Mouse (Mus musculus) C2C12 (cell line): ENCODE measurements around the gene Hirip3. TPM values are rescaled to one million over a fixed set of nuclear protein-coding genes. Genes with fewer than 3 reads are reported as not detected.

Experiments
- H3K27me3 ChIP-seq: one replicate; pipeline ENCODE4 v1.6.1; 2011; ENCODE audit not compliant: control insufficient read depth, insufficient read depth, insufficient read length
- H3K36me3 ChIP-seq: one replicate; pipeline ENCODE4 v1.6.1; 2011; ENCODE audit not compliant: control insufficient read depth, insufficient read depth
- H3K4me3 ChIP-seq: one replicate; pipeline ENCODE4 v1.5.1; 2011; ENCODE audit warnings: mild to moderate bottlenecking, control low read depth; ENCODE audit not compliant: poor library complexity, insufficient read depth, severe bottlenecking
- H3K79me2 ChIP-seq: one replicate; pipeline ENCODE4 v1.6.1; 2011; ENCODE audit not compliant: control insufficient read depth, insufficient read depth
- H3K79me3 ChIP-seq: one replicate; pipeline ENCODE4 v1.6.1; 2011; ENCODE audit warnings: low read depth, control low read depth
- H3ac ChIP-seq: one replicate; pipeline ENCODE3; 2011; ENCODE audit warnings: low read depth; ENCODE audit not compliant: control insufficient read depth, insufficient read length
- CEBPB ChIP-seq: IDR thresholded peaks from one replicate; pipeline ENCODE4 v1.6.1; 2011; ENCODE audit warnings: low read depth, mild to moderate bottlenecking, control low read depth, moderate library complexity
- CTCF ChIP-seq: IDR thresholded peaks from one replicate; pipeline ENCODE4 v1.5.1; 2011; ENCODE audit not compliant: control insufficient read depth, insufficient read depth, insufficient read length
- FOSL1 ChIP-seq: IDR thresholded peaks from one replicate; pipeline ENCODE4 v1.8.0; 2011; ENCODE audit warnings: mild to moderate bottlenecking, low read length; ENCODE audit not compliant: poor library complexity, insufficient read depth, severe bottlenecking
- MAX ChIP-seq: IDR thresholded peaks from one replicate; pipeline ENCODE4 v1.6.1; 2011; ENCODE audit warnings: mild to moderate bottlenecking, control low read depth
- MYOD1 ChIP-seq: IDR thresholded peaks from one replicate; pipeline ENCODE4 v1.6.1; 2011; ENCODE audit warnings: low read depth; ENCODE audit not compliant: control insufficient read depth, insufficient read length
- MYOG ChIP-seq: IDR thresholded peaks from one replicate; pipeline ENCODE4 v1.6.1; 2011; ENCODE audit not compliant: control insufficient read depth, insufficient read length; ENCODE audit errors: extremely low read depth
- USF1 ChIP-seq: IDR thresholded peaks from one replicate; pipeline ENCODE4 v1.6.1; 2011; ENCODE audit warnings: low read depth, mild to moderate bottlenecking, control low read depth, moderate library complexity
- long read RNA-seq, 2 experiments: library from polyadenylated mRNA; unstranded; transcript quantifications; one replicate each; pipeline ENCODE4 v2.0.0; 2019 to 2020
- polyA plus RNA-seq: library from polyadenylated mRNA; unstranded; fragments of >200 nt; fragmentation: generic; extraction: Trizol; gene quantifications from one replicate; pipeline ENCODE4 v1.2.1, GENCODE M21; 2012; ENCODE audit warnings: missing spikeins

Hirip3 gene
- polyA plus RNA-seq: 53.9 TPM
- long read RNA-seq, experiment 1, partial matches to known transcripts: 1 of 3 reads
- long read RNA-seq, experiment 1, other reads (novel, unspliced or antisense): 1 of 3 reads
- long read RNA-seq, experiment 2, transcript Hirip3-201 (7 exons, 2,766 nt): major isoform, 42 of 49 reads
- long read RNA-seq, experiment 2, partial matches to known transcripts: 2 of 49 reads
- long read RNA-seq, experiment 2, other reads (novel, unspliced or antisense): 4 of 49 reads

DNA sequence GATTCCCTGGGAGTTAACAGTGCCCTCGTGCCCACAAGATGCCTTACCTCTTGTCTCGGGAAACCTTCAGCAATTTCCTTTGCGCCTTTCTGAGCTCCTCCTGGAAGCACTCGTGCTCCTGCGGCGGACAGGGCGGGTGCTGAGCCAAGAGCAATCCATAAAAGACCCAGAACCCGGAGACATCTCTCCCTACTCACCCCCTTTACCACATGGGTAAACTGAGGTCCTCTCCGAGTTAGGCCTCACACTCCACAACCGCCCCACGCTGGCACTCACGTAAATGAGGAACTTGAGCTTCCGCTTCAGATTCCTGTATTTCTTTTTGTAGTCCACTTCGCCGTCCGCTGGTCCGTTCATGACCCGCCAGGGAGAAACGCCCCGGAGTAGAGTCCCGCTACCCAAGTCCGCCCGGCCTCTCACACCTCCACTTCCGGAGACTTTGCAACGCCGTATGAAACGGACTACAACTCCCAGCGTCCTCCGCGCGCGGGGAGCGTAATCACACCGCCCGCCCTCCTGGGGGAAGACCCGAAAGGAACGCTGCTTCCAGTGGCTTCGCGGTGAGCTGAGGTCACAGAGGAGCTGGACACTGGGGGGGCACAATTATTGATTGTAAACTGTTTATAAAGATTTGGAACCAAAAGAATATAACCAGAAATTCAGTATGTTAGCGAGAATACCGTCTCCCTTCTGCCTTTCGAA, at the start of gene Hirip3:
Gene Hirip3 (plus strand): TSS at position 544 of the 702 bp plus-strand sequence.
- Histone ChIP-seq H3K27me3 (no peaks in the 10 kb centered on the region), H3ac (peak within 1 kb of the TSS; percentile 86), H3K36me3 (peaks cover 54% of the 10 kb centered on the region), H3K4me3 (peak within 1 kb of the TSS; percentile 64), H3K79me3 (peaks cover 23% of the 10 kb centered on the region), H3K79me2 (peaks cover 43% of the 10 kb centered on the region)
- TF ChIP-seq MAX (peak; percentile 16), CTCF (no peak), USF1 (no peak), FOSL1 (no peak), MYOD1 (no peak), CEBPB (no peak), MYOG (no peak)

- H3K79me2 ChIP-seq: no peaks in the 10 kb centered on the region
- no peak overlapping the region for H3K4me3 ChIP-seq
- no peaks in the 10 kb centered on the region for H3K27me3 ChIP-seq
- no peaks in the 10 kb centered on the region for H3K79me3 ChIP-seq
- TF ChIP-seq MAX: no peak
- no peak for TF ChIP-seq MYOG
- no peak for TF ChIP-seq MYOD1
- no peak for TF ChIP-seq FOSL1
- no peak for TF ChIP-seq USF1
- no peak for TF ChIP-seq CEBPB
- no peak for TF ChIP-seq CTCF
- H3K36me3 ChIP-seq: no peaks in the 10 kb centered on the region
- H3ac ChIP-seq: no peak overlapping the region
These were observed 46.0 kb upstream of the Hirip3 start for GRCm38 (mm10) chr7:126815726-126816222.

DNA sequence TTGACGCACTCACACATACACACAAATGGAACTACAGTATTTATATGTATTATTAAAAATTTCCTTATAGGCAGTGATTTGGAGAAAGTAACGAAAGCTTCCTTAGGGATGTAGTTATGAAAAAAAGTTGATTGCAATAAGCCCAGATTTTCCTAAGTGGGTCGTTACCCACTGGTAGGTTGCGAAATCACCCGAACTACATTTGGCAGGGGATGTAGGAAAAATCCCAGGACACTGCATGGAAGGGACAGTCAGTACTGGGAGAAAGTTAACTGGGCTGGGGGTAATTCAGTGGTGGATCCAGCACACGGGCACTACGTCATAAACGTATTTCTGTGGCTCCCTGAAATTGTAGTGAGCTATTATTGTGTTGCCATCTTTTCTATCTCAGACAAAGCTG, 45.3 kb upstream of the Hirip3 start:
- no peaks in the 10 kb centered on the region for H3K27me3 ChIP-seq
- no peak for TF ChIP-seq MYOD1
- TF ChIP-seq CEBPB: peak; percentile 66
- TF ChIP-seq CTCF: no peak
- no peaks in the 10 kb centered on the region for H3K79me2 ChIP-seq
- no peaks in the 10 kb centered on the region for H3K36me3 ChIP-seq
- no peak overlapping the region for H3ac ChIP-seq
- H3K4me3 ChIP-seq: no peak overlapping the region
- no peaks in the 10 kb centered on the region for H3K79me3 ChIP-seq

- Histone ChIP-seq H3K79me3 (no peaks in the 10 kb centered on the region), H3K36me3 (no peaks in the 10 kb centered on the region), H3K79me2 (no peaks in the 10 kb centered on the region), H3ac (no peak overlapping the region), H3K27me3 (peaks cover 4% of the 10 kb centered on the region), H3K4me3 (no peak overlapping the region)
- no peak for TF ChIP-seq MYOG
- TF ChIP-seq MAX: no peak
- TF ChIP-seq CTCF: no peak
- TF ChIP-seq CEBPB: no peak
- no peak for TF ChIP-seq USF1
- no peak for TF ChIP-seq MYOD1
- TF ChIP-seq FOSL1: no peak
These were observed 44.2 kb upstream of the Hirip3 start for GRCm38 (mm10) chr7:126817595-126817994.

GRCm38 (mm10) chr7:126818818-126819217, 43.0 kb upstream of the Hirip3 start:
- H3K79me3 ChIP-seq: no peaks in the 10 kb centered on the region
- H3ac ChIP-seq: no peak overlapping the region
- peaks cover 15% of the 10 kb centered on the region for H3K27me3 ChIP-seq
- H3K36me3 ChIP-seq: no peaks in the 10 kb centered on the region
- no peak overlapping the region for H3K4me3 ChIP-seq
- TF ChIP-seq MYOD1: no peak
- no peak for TF ChIP-seq FOSL1
- no peak for TF ChIP-seq MAX
- TF ChIP-seq CEBPB: no peak
- TF ChIP-seq CTCF: no peak
- TF ChIP-seq MYOG: no peak
- no peak for TF ChIP-seq USF1
- H3K79me2 ChIP-seq: no peaks in the 10 kb centered on the region

GRCm38 (mm10) chr7:126821835-126822511, 39.8 kb upstream of the Hirip3 start:
- Histone ChIP-seq H3K36me3 (no peaks in the 10 kb centered on the region), H3K27me3 (peaks cover 37% of the 10 kb centered on the region), H3K4me3 (no peak overlapping the region), H3ac (no peak overlapping the region), H3K79me3 (no peaks in the 10 kb centered on the region), H3K79me2 (no peaks in the 10 kb centered on the region)
- no peak for TF ChIP-seq MAX
- TF ChIP-seq CTCF: peak; percentile 86
